Mouse (Mus musculus) CH12.LX (cell line): ENCODE results near the gene Itgb3.

ENCODE experiments used
- CTCF ChIP-seq, 2 experiments: IDR thresholded peaks in 1 of 2; conservative IDR thresholded peaks in 1 of 2; 2 replicates each; pipeline ENCODE4 v1.5.1; 2011 to 2012; ENCODE audit warnings: low read depth in 2 of 2, low read length in 2 of 2, improper control_type of control experiment in 1 of 2, inconsistent platforms in 1 of 2, mild to moderate bottlenecking in 1 of 2, moderate library complexity in 1 of 2
- E2F4 ChIP-seq: IDR thresholded peaks from 2 replicates; pipeline ENCODE4 v1.6.1; 2011; ENCODE audit warnings: low read depth, low read length, improper control_type of control experiment; ENCODE audit not compliant: insufficient replicate concordance
- EP300 ChIP-seq: IDR thresholded peaks from 2 replicates; pipeline ENCODE4 v1.6.1; 2011; ENCODE audit warnings: low read length, improper control_type of control experiment
- MEF2A ChIP-seq: IDR thresholded peaks from 2 replicates; pipeline ENCODE4 v1.6.1; 2014; ENCODE audit warnings: low read depth, mild to moderate bottlenecking, inconsistent platforms, low read length, improper control_type of control experiment, borderline replicate concordance
- POLR2A ChIP-seq: IDR thresholded peaks from 2 replicates; pipeline ENCODE4 v1.6.1; 2011; ENCODE audit warnings: low read depth, mild to moderate bottlenecking, improper control_type of control experiment, low read length
- SMC3 ChIP-seq: IDR thresholded peaks from 2 replicates; pipeline ENCODE4 v1.6.1; 2011; ENCODE audit warnings: low read depth, low read length, improper control_type of control experiment
- USF1 ChIP-seq: IDR thresholded peaks from 2 replicates; pipeline ENCODE4 v1.6.1; 2014; ENCODE audit warnings: low read depth, mild to moderate bottlenecking, inconsistent platforms, low read length, improper control_type of control experiment
- ZKSCAN1 ChIP-seq: IDR thresholded peaks from 2 replicates; pipeline ENCODE4 v1.6.1; 2012; ENCODE audit warnings: low read depth, inconsistent platforms, low read length, improper control_type of control experiment, borderline replicate concordance

- TF ChIP-seq ZKSCAN1 = no peak
- no peak for TF ChIP-seq SMC3
- no peak for TF ChIP-seq CTCF (conservative IDR thresholded peaks at IDR 0.05 in 1 of 2, IDR thresholded peaks at IDR 0.05 in 1 of 2; ENCODE audit: low read depth in 2 of 2, low read length in 2 of 2)
- no peak for TF ChIP-seq POLR2A
- no peak for TF ChIP-seq E2F4
- TF ChIP-seq USF1 = no peak
- TF ChIP-seq MEF2A = no peak
- TF ChIP-seq EP300 = no peak
Measured at GRCm38 (mm10) chr11:104643236-104643635, 35.4 kb downstream of the Itgb3 start.
